ENCODE assay signal across 10 mouse cellular contexts in genomic region chr19:3654058-3654457, GRCm38 (mm10). TPM values are rescaled to one million over a fixed set of nuclear protein-coding genes. Genes with fewer than 3 reads are reported as not detected.
DNase-seq lines count a peak whose midpoint lies in the region; ATAC-seq and TF ChIP-seq lines count a peak whose summit lies in the region.
"Had no signal": no experiment of that assay in that cellular context is flagged by ENCODE, and none has a peak within 500 bp of the region (broad histone marks: within the 10 kb centered on the region; RNA-seq: fewer than 3 reads in every experiment).

No protein-coding gene starts in this region.

- H3K27ac ChIP-seq in heart, embryonic 10.5 days, result peak overlapping the region; percentile 43; the same call in 1 of the 2 replicates
- H3K27ac ChIP-seq in thymus, adult 2 months (ENCODE audit: control insufficient read depth, insufficient read depth, low read length), result peak overlapping the region; percentile 25; the same call in 1 of the 2 replicates
- H3K27ac ChIP-seq in liver, embryonic 11.5 days (ENCODE audit: low read depth, low read length), result peak overlapping the region; percentile 11; the same call in 1 of the 2 replicates

- no peak overlapping the region for H3K4me3 ChIP-seq in heart, embryonic 10.5 days
- H3K4me3 ChIP-seq in thymus, adult 2 months (ENCODE audit: control insufficient read depth, insufficient read depth, low read length), result no peak overlapping the region
- no peak overlapping the region for H3K4me3 ChIP-seq in liver, embryonic 11.5 days (ENCODE audit: low read depth, low read length)

- WGBS in heart, embryonic 10.5 days, result 75% methylated on average over 5 of the region's 5 CpGs
- 81% methylated on average over 5 of the region's 5 CpGs for WGBS in thymus, adult 2 months
- 72% methylated on average over 5 of the region's 5 CpGs for WGBS in liver, embryonic 11.5 days

- H3K4me1 ChIP-seq in heart, embryonic 10.5 days, result peaks cover 22% of the 10 kb centered on the region
- peaks cover 30% of the 10 kb centered on the region for H3K4me1 ChIP-seq in thymus, adult 2 months (replicated peaks; ENCODE audit: control insufficient read depth, insufficient read depth, low read length)
- H3K4me1 ChIP-seq in liver, embryonic 11.5 days (replicated peaks; ENCODE audit: control insufficient read depth, insufficient read depth, low read length), result peaks cover 12% of the 10 kb centered on the region; the same call in 1 of the 2 replicates

- H3K4me2 ChIP-seq in liver, embryonic 11.5 days, result no peak overlapping the region

- H3K36me3 ChIP-seq in heart, embryonic 10.5 days, result peaks cover 64% of the 10 kb centered on the region
- H3K36me3 ChIP-seq in thymus, adult 2 months (ENCODE audit: control insufficient read depth, insufficient read depth, low read length), result peaks cover 7% of the 10 kb centered on the region
- peaks cover 25% of the 10 kb centered on the region for H3K36me3 ChIP-seq in liver, embryonic 11.5 days (ENCODE audit: control insufficient read depth, insufficient read depth, low read length)

- H3K9me3 ChIP-seq in heart, embryonic 10.5 days, result peaks cover 4% of the 10 kb centered on the region; the same call in 1 of the 2 replicates
- peaks cover 5% of the 10 kb centered on the region; the same call in 1 of the 2 replicates for H3K9me3 ChIP-seq in liver, embryonic 11.5 days (ENCODE audit: control insufficient read depth, low read length)

- DNase-seq in heart, embryonic 10.5 days (ENCODE audit: low spot score), result no peak
- DNase-seq in heart, adult 8-10 months (ENCODE audit: low spot score), result no peak
- no peak for DNase-seq in thymus, adult 2 months
- DNase-seq in thymus, postnatal 14 days, result no peak
- no peak for DNase-seq in liver, embryonic 11.5 days (ENCODE audit: low spot score)
- DNase-seq in yolk sac, embryonic 10.5 days (ENCODE audit: low spot score), result peak; percentile 50
- no peak for DNase-seq in cerebellum, adult 9-11 months
- DNase-seq in thymus, postnatal 4 days, result no peak
- DNase-seq: cerebellum, adult 9-10 months had no signal

- no peak overlapping the region for H3K9ac ChIP-seq in liver, embryonic 11.5 days (ENCODE audit: low read depth, low read length)

- H3K27me3 ChIP-seq in heart, embryonic 10.5 days (ENCODE audit: insufficient read depth, poor library complexity, severe bottlenecking), result no peaks in the 10 kb centered on the region
- no peaks in the 10 kb centered on the region for H3K27me3 ChIP-seq in thymus, adult 2 months (ENCODE audit: control insufficient read depth, insufficient read depth, low read length)
- no peaks in the 10 kb centered on the region for H3K27me3 ChIP-seq in liver, embryonic 11.5 days (replicated peaks; ENCODE audit: control insufficient read depth, insufficient read depth, low read length)

- no peak for TF ChIP-seq CTCF in thymus, adult 2 months (IDR thresholded peaks at IDR 0.05; ENCODE audit: borderline replicate concordance, control insufficient read depth, extremely low read depth, insufficient read depth, low read length, poor library complexity)

- 0 out of 2 replicates have a peak, but pooled peaks have one; percentile 23 for TF ChIP-seq POLR2A in thymus, adult 2 months (IDR thresholded peaks at IDR 0.05; ENCODE audit: control insufficient read depth, extremely low read depth, insufficient read depth, low read length, poor library complexity)

- no peak for ATAC-seq in liver, embryonic 11.5 days (replicated peaks; ENCODE audit: low FRiP score)
- ATAC-seq: CD4-positive, CD25-positive, alpha-beta regulatory T cell, adult 4 months had no signal

RNA-seq across cellular contexts. Expression of gene Lrp5, which starts 32.3 kb away (rescaled TPM):
- polyA plus RNA-seq in heart, embryonic 10.5 days (2016; fragmentation: Nextera tagmentation; extraction: Ambion mirVana), result 4.1 and 5.2 TPM in 2 replicates
- 10 to 100 TPM; 48.9 to 52.9 (median 50.7) TPM for total RNA-seq in heart, adult 8-10 months (2022)
- polyA plus RNA-seq in thymus, adult 2 months (2012; rRNA removed), result 35.9 and 48.9 TPM in 2 replicates
- 5.4 and 6.3 TPM in 2 replicates for polyA plus RNA-seq in liver, embryonic 11.5 days (2014; fragmentation: Nextera tagmentation; extraction: Ambion mirVana)

RNA-seq across cellular contexts. Expression of gene 1810055G02Rik, which starts 54.0 kb away (rescaled TPM):
- polyA plus RNA-seq in heart, embryonic 10.5 days (2016; fragmentation: Nextera tagmentation; extraction: Ambion mirVana), result 34.5 and 38.8 TPM in 2 replicates
- 1 to 10 TPM; 5.5 to 8.2 (median 6.5) TPM for total RNA-seq in heart, adult 8-10 months (2022)
- polyA plus RNA-seq in thymus, adult 2 months (2012; rRNA removed), result 24.8 and 25.2 TPM in 2 replicates
- polyA plus RNA-seq in liver, embryonic 11.5 days (2014; fragmentation: Nextera tagmentation; extraction: Ambion mirVana), result 27.9 and 31.3 TPM in 2 replicates
